8 mouse cellular contexts compared by ENCODE assay signal in genomic region chr8:33991917-33992875, GRCm38 (mm10).
DNase-seq lines count a peak whose midpoint lies in the region; ATAC-seq and TF ChIP-seq lines count a peak whose summit lies in the region.

No protein-coding gene starts in this region.

- H3K27me3 ChIP-seq in kidney, adult 2 months (replicated peaks; ENCODE audit: control insufficient read depth, insufficient read depth, low read length): no peaks in the 10 kb centered on the region
- H3K27me3 ChIP-seq in embryonic facial prominence, embryonic 11.5 days (ENCODE audit: control insufficient read depth, insufficient read depth, low read length): no peaks in the 10 kb centered on the region
- no peaks in the 10 kb centered on the region for H3K27me3 ChIP-seq in hindbrain, embryonic 15.5 days
- H3K27me3 ChIP-seq in midbrain, embryonic 13.5 days: no peaks in the 10 kb centered on the region

- no peaks in the 10 kb centered on the region for H3K9me3 ChIP-seq in embryonic facial prominence, embryonic 11.5 days (replicated peaks; ENCODE audit: control insufficient read depth, low read length)
- no peaks in the 10 kb centered on the region for H3K9me3 ChIP-seq in hindbrain, embryonic 15.5 days
- no peaks in the 10 kb centered on the region for H3K9me3 ChIP-seq in midbrain, embryonic 13.5 days

- 78% methylated on average over 12 of the region's 12 CpGs for WGBS in kidney, adult 2 months
- 41% methylated on average over 12 of the region's 12 CpGs for WGBS in embryonic facial prominence, embryonic 11.5 days
- 37% methylated on average over 12 of the region's 12 CpGs for WGBS in hindbrain, embryonic 15.5 days
- WGBS in midbrain, embryonic 13.5 days: 41% methylated on average over 12 of the region's 12 CpGs

- H3K9ac ChIP-seq in embryonic facial prominence, embryonic 11.5 days (replicated peaks; ENCODE audit: low read length): no peak overlapping the region; the same call in 1 of the 2 replicates
- no peak overlapping the region for H3K9ac ChIP-seq in hindbrain, embryonic 15.5 days
- no peak overlapping the region for H3K9ac ChIP-seq in midbrain, embryonic 13.5 days (replicated peaks)

- TF ChIP-seq CTCF in kidney, adult 2 months (conservative IDR thresholded peaks at IDR 0.05; ENCODE audit: insufficient read depth, insufficient read length, low read depth, low read length): no peak

- H3K36me3 ChIP-seq in kidney, adult 2 months (ENCODE audit: control insufficient read depth, insufficient read depth, low read length): no peaks in the 10 kb centered on the region
- no peaks in the 10 kb centered on the region for H3K36me3 ChIP-seq in embryonic facial prominence, embryonic 11.5 days (replicated peaks; ENCODE audit: control insufficient read depth, insufficient read depth, low read depth, low read length)
- H3K36me3 ChIP-seq in hindbrain, embryonic 15.5 days: no peaks in the 10 kb centered on the region
- no peaks in the 10 kb centered on the region for H3K36me3 ChIP-seq in midbrain, embryonic 13.5 days

- peak overlapping the region; percentile 7; the same call in 1 of the 2 replicates for H3K4me2 ChIP-seq in embryonic facial prominence, embryonic 11.5 days (ENCODE audit: low read depth, low read length)
- H3K4me2 ChIP-seq in hindbrain, embryonic 15.5 days: peak overlapping the region; percentile 49
- peak overlapping the region; percentile 40 for H3K4me2 ChIP-seq in midbrain, embryonic 13.5 days (replicated peaks)

- peaks cover 13% of the 10 kb centered on the region; the same call in 1 of the 2 replicates for H3K4me1 ChIP-seq in kidney, adult 2 months (ENCODE audit: control insufficient read depth, insufficient read depth, low read length)
- peaks cover 2% of the 10 kb centered on the region; the same call in 1 of the 2 replicates for H3K4me1 ChIP-seq in embryonic facial prominence, embryonic 11.5 days (ENCODE audit: control insufficient read depth, insufficient read depth, low read length)
- peaks cover 8% of the 10 kb centered on the region; the same call in 1 of the 2 replicates for H3K4me1 ChIP-seq in hindbrain, embryonic 15.5 days (replicated peaks)
- peaks cover 5% of the 10 kb centered on the region; the same call in 1 of the 2 replicates for H3K4me1 ChIP-seq in midbrain, embryonic 13.5 days (replicated peaks)

- no peak for TF ChIP-seq POLR2A in kidney, adult 2 months (IDR thresholded peaks at IDR 0.05; ENCODE audit: low read depth, low read length)

- H3K4me3 ChIP-seq in kidney, adult 2 months (ENCODE audit: insufficient read depth, low read depth, low read length): no peak overlapping the region
- no peak overlapping the region for H3K4me3 ChIP-seq in embryonic facial prominence, embryonic 11.5 days (ENCODE audit: low read depth, low read length)
- H3K4me3 ChIP-seq in hindbrain, embryonic 15.5 days: peak overlapping the region; percentile 16; the same call in 1 of the 2 replicates
- no peak overlapping the region for H3K4me3 ChIP-seq in midbrain, embryonic 13.5 days (replicated peaks)

- intact Hi-C loops in left cerebral cortex, postnatal 36 days (cut with DNase I): no loop called here

- DNase-seq in kidney, adult 2 months: no peak
- no peak for DNase-seq in kidney, postnatal 36 days
- DNase-seq in embryonic facial prominence, embryonic 11.5 days (ENCODE audit: low spot score): no peak
- no peak for DNase-seq in left cerebral cortex, postnatal 36 days (ENCODE audit: low spot score in 2 of 2)
- no peak for DNase-seq in layer of hippocampus, adult 8-10 months (ENCODE audit: low spot score in 2 of 2)

- 0 out of 2 replicates have a peak, but pooled peaks have one; percentile 40 for ATAC-seq in embryonic facial prominence, embryonic 11.5 days (replicated peaks; ENCODE audit: insufficient number of reproducible peaks, low FRiP score, low TSS enrichment, low read depth)
- ATAC-seq in hindbrain, embryonic 15.5 days (ENCODE audit: low FRiP score, low read depth): no peak
- ATAC-seq in midbrain, embryonic 13.5 days: 0 out of 2 replicates have a peak, but pooled peaks have one; percentile 55
- no peak for ATAC-seq in erythroblast, adult 5-6 weeks (replicated peaks; ENCODE audit: low FRiP score, poor library complexity, severe bottlenecking)

- peak overlapping the region; percentile 71 for H3K27ac ChIP-seq in kidney, adult 2 months (ENCODE audit: insufficient read depth, low read depth, low read length)
- no peak overlapping the region; the same call in 1 of the 2 replicates for H3K27ac ChIP-seq in embryonic facial prominence, embryonic 11.5 days (replicated peaks; ENCODE audit: low read depth, low read length)
- H3K27ac ChIP-seq in hindbrain, embryonic 15.5 days (replicated peaks): no peak overlapping the region
- H3K27ac ChIP-seq in midbrain, embryonic 13.5 days: no peak overlapping the region

Comparison
In these comparisons a context has a peak if more than half of its experiments do, and no peak if none do; other contexts are left out.
1. ATAC-seq: peak in embryonic facial prominence, embryonic 11.5 days (single experiment) and midbrain, embryonic 13.5 days (single experiment); none in hindbrain, embryonic 15.5 days (single experiment) and erythroblast, adult 5-6 weeks (single experiment).
2. Peak in every context shown above with its lines, with median percentiles within 50 percentile points of each other: H3K4me2 ChIP-seq.